Mouse (Mus musculus): ENCODE data around the gene Slc27a1. TPM values are rescaled to one million over a fixed set of nuclear protein-coding genes. Genes with fewer than 3 reads are reported as not detected.

The Slc27a1 gene
- total and polyA plus RNA-seq, 2 experiments from 2014 or later: 68.5 to 178 TPM

- no peak overlapping the region for H3K4me2 ChIP-seq (ENCODE audit: low read depth, low read length)
- no peak for TF ChIP-seq CTCF (IDR thresholded peaks at IDR 0.05; ENCODE audit: low read depth)
- no peak for TF ChIP-seq EP300 (IDR thresholded peaks at IDR 0.05; ENCODE audit: low read depth)
- peaks cover 28% of the 10 kb centered on the region for H3K36me3 ChIP-seq (replicated peaks; ENCODE audit: control insufficient read depth, insufficient read depth, low read length)
- H3K9ac ChIP-seq (replicated peaks; ENCODE audit: low read depth, low read length): no peak overlapping the region
- ATAC-seq (ENCODE audit: insufficient read depth, low read depth) (no peak), DNase-seq (ENCODE audit: low spot score) (no peak)
- no peak overlapping the region for H3K4me3 ChIP-seq (ENCODE audit: low read depth, low read length)
- no peaks in the 10 kb centered on the region for H3K4me1 ChIP-seq (ENCODE audit: control insufficient read depth, insufficient read depth)
- H3K27me3 ChIP-seq (ENCODE audit: control insufficient read depth, insufficient read depth, low read length): no peaks in the 10 kb centered on the region
- no peaks in the 10 kb centered on the region for H3K9me3 ChIP-seq (replicated peaks; ENCODE audit: control insufficient read depth, low read length)
- no peak overlapping the region for H3K27ac ChIP-seq (ENCODE audit: low read depth)
- 57% methylated on average over 7 of the region's 7 CpGs for WGBS
Measured at GRCm38 (mm10) chr8:71550754-71551153, 17.9 kb upstream of the Slc27a1 start.

- H3K27ac ChIP-seq (ENCODE audit: low read depth): no peak overlapping the region
- 60% methylated on average over 6 of the region's 6 CpGs for WGBS
- no peaks in the 10 kb centered on the region for H3K9me3 ChIP-seq (replicated peaks; ENCODE audit: control insufficient read depth, low read length)
Measured at GRCm38 (mm10) chr8:71552770-71553169, 15.9 kb upstream of the Slc27a1 start.

GRCm38 (mm10) chr8:71554001-71554400 lies 14.7 kb upstream of the Slc27a1 start:
- no peak for ATAC-seq (ENCODE audit: insufficient read depth, low read depth)
- no peak for DNase-seq (ENCODE audit: low spot score)

More at GRCm38 (mm10) chr8:71552770-71553169, 15.9 kb upstream of the Slc27a1 start:
- no peak overlapping the region for H3K9ac ChIP-seq (replicated peaks; ENCODE audit: low read depth, low read length)
- ATAC-seq (ENCODE audit: insufficient read depth, low read depth) (no peak), DNase-seq (ENCODE audit: low spot score) (no peak)
- H3K4me3 ChIP-seq (ENCODE audit: low read depth, low read length): no peak overlapping the region
- no peak for TF ChIP-seq EP300 (IDR thresholded peaks at IDR 0.05; ENCODE audit: low read depth)
- no peak for TF ChIP-seq CTCF (IDR thresholded peaks at IDR 0.05; ENCODE audit: low read depth)
- no peak overlapping the region for H3K4me2 ChIP-seq (ENCODE audit: low read depth, low read length)
- H3K36me3 ChIP-seq (replicated peaks; ENCODE audit: control insufficient read depth, insufficient read depth, low read length): peaks cover 9% of the 10 kb centered on the region
- H3K27me3 ChIP-seq (ENCODE audit: control insufficient read depth, insufficient read depth, low read length): peaks cover 6% of the 10 kb centered on the region
- H3K4me1 ChIP-seq (ENCODE audit: control insufficient read depth, insufficient read depth): no peaks in the 10 kb centered on the region

GRCm38 (mm10) chr8:71554644-71555043 lies 14.0 kb upstream of the Slc27a1 start:
- H3K27ac ChIP-seq (ENCODE audit: low read depth): no peak overlapping the region
- no peaks in the 10 kb centered on the region for H3K9me3 ChIP-seq (replicated peaks; ENCODE audit: control insufficient read depth, low read length)
- no peak overlapping the region for H3K4me3 ChIP-seq (ENCODE audit: low read depth, low read length)
- H3K4me2 ChIP-seq (ENCODE audit: low read depth, low read length): no peak overlapping the region
- H3K27me3 ChIP-seq (ENCODE audit: control insufficient read depth, insufficient read depth, low read length): peaks cover 25% of the 10 kb centered on the region
- H3K4me1 ChIP-seq (ENCODE audit: control insufficient read depth, insufficient read depth): 0 out of 2 replicates have a peak, but pooled peaks cover 4% of the 10 kb centered on the region
- DNase-seq (ENCODE audit: low spot score) (no peak), ATAC-seq (ENCODE audit: insufficient read depth, low read depth) (peak; percentile 25)
- H3K9ac ChIP-seq (replicated peaks; ENCODE audit: low read depth, low read length): no peak overlapping the region
- TF ChIP-seq EP300 (IDR thresholded peaks at IDR 0.05; ENCODE audit: low read depth) (no peak), CTCF (IDR thresholded peaks at IDR 0.05; ENCODE audit: low read depth) (no peak)
- WGBS: 94% methylated on average over 2 of the region's 2 CpGs
- H3K36me3 ChIP-seq (replicated peaks; ENCODE audit: control insufficient read depth, insufficient read depth, low read length): no peaks in the 10 kb centered on the region

More at GRCm38 (mm10) chr8:71554001-71554400, 14.7 kb upstream of the Slc27a1 start:
- 0 out of 2 replicates have a peak, but pooled peaks cover 4% of the 10 kb centered on the region for H3K4me1 ChIP-seq (ENCODE audit: control insufficient read depth, insufficient read depth)
- peak overlapping the region; percentile 34; the same call in 1 of the 2 replicates for H3K27ac ChIP-seq (ENCODE audit: low read depth)
- no peak overlapping the region for H3K4me3 ChIP-seq (ENCODE audit: low read depth, low read length)
- 64% methylated on average over 6 of the region's 6 CpGs for WGBS
- no peaks in the 10 kb centered on the region for H3K9me3 ChIP-seq (replicated peaks; ENCODE audit: control insufficient read depth, low read length)
- H3K27me3 ChIP-seq (ENCODE audit: control insufficient read depth, insufficient read depth, low read length): peaks cover 18% of the 10 kb centered on the region
- no peak overlapping the region for H3K9ac ChIP-seq (replicated peaks; ENCODE audit: low read depth, low read length)
- no peaks in the 10 kb centered on the region for H3K36me3 ChIP-seq (replicated peaks; ENCODE audit: control insufficient read depth, insufficient read depth, low read length)
- TF ChIP-seq CTCF (IDR thresholded peaks at IDR 0.05; ENCODE audit: low read depth) (no peak), EP300 (IDR thresholded peaks at IDR 0.05; ENCODE audit: low read depth) (no peak)
- no peak overlapping the region for H3K4me2 ChIP-seq (ENCODE audit: low read depth, low read length)

GRCm38 (mm10) chr8:71558071-71558957 lies 10.4 kb upstream of the Slc27a1 start, which contains the start of gene Tmem221:
Tmem221 (minus strand) TSS chr8:71558871.
- ATAC-seq (ENCODE audit: insufficient read depth, low read depth) (no peak), DNase-seq (ENCODE audit: low spot score) (no peak)
- Histone ChIP-seq H3K4me1 (ENCODE audit: control insufficient read depth, insufficient read depth) (0 out of 2 replicates have a peak, but pooled peaks cover 4% of the 10 kb centered on the region), H3K9ac (replicated peaks; ENCODE audit: low read depth, low read length) (0 out of 2 replicates have a peak within 1 kb of the TSS, but pooled peaks have one; percentile 20), H3K4me3 (ENCODE audit: low read depth, low read length) (peak within 1 kb of the TSS; percentile 46), H3K9me3 (replicated peaks; ENCODE audit: control insufficient read depth, low read length) (no peaks in the 10 kb centered on the region), H3K27ac (ENCODE audit: low read depth) (no peak within 1 kb of the TSS; the same call in 1 of the 2 replicates), H3K36me3 (replicated peaks; ENCODE audit: control insufficient read depth, insufficient read depth, low read length) (no peaks in the 10 kb centered on the region), H3K4me2 (ENCODE audit: low read depth, low read length) (peak within 1 kb of the TSS; percentile 67), H3K27me3 (ENCODE audit: control insufficient read depth, insufficient read depth, low read length) (peaks cover 53% of the 10 kb centered on the region)
- no peak for TF ChIP-seq CTCF (IDR thresholded peaks at IDR 0.05; ENCODE audit: low read depth)
- TF ChIP-seq EP300 (IDR thresholded peaks at IDR 0.05; ENCODE audit: low read depth): no peak
- 5% methylated on average over 62 of the region's 70 CpGs for WGBS

Measured in heart, postnatal 0 days (tissue).